Mouse (Mus musculus): ENCODE data around the gene Hacd3. TPM values are rescaled to one million over a fixed set of nuclear protein-coding genes. Genes with fewer than 3 reads are reported as not detected.

The Hacd3 gene
- polyA plus RNA-seq, 1 experiment from 2014 or later: 165 TPM

- 84% methylated on average over 3 of the region's 3 CpGs for WGBS
- no peak overlapping the region for H3K9ac ChIP-seq
- no peak overlapping the region for H3K4me3 ChIP-seq
- H3K4me2 ChIP-seq (replicated peaks): no peak overlapping the region
- H3K27me3 ChIP-seq (replicated peaks): no peaks in the 10 kb centered on the region
- H3K4me1 ChIP-seq: no peaks in the 10 kb centered on the region
- no peak overlapping the region for H3K27ac ChIP-seq
- no peak for ATAC-seq (ENCODE audit: low FRiP score, low read depth)
- peaks cover 94% of the 10 kb centered on the region for H3K36me3 ChIP-seq
- H3K9me3 ChIP-seq: no peaks in the 10 kb centered on the region
These were observed 40.9 kb downstream of the Hacd3 start for GRCm38 (mm10) chr9:64980548-64980947.

GRCm38 (mm10) chr9:64960978-64961320, 60.5 kb downstream of the Hacd3 start:
- H3K4me3 ChIP-seq: peak overlapping the region; percentile 67
- peak overlapping the region; percentile 67 for H3K4me2 ChIP-seq (replicated peaks)
- no peaks in the 10 kb centered on the region for H3K9me3 ChIP-seq
- peak; percentile 76 for ATAC-seq (ENCODE audit: low FRiP score, low read depth)
- peaks cover 7% of the 10 kb centered on the region for H3K4me1 ChIP-seq
- H3K27me3 ChIP-seq (replicated peaks): no peaks in the 10 kb centered on the region
- peak overlapping the region; percentile 80 for H3K9ac ChIP-seq
- H3K27ac ChIP-seq: peak overlapping the region; percentile 51
- 1% methylated on average over 17 of the region's 17 CpGs for WGBS
- peaks cover 22% of the 10 kb centered on the region for H3K36me3 ChIP-seq

GRCm38 (mm10) chr9:64960117-64960977, 61.1 kb downstream of the Hacd3 start, which contains the start of gene Ints14:
TSS of gene Ints14 (plus strand) at chr9:64960905.
- H3K27me3 ChIP-seq (replicated peaks): no peaks in the 10 kb centered on the region
- ATAC-seq (ENCODE audit: low FRiP score, low read depth): peak; percentile 96
- no peaks in the 10 kb centered on the region for H3K9me3 ChIP-seq
- H3K4me2 ChIP-seq (replicated peaks): peak within 1 kb of the TSS; percentile 67
- peak within 1 kb of the TSS; percentile 51 for H3K27ac ChIP-seq
- H3K9ac ChIP-seq: peak within 1 kb of the TSS; percentile 80
- peak within 1 kb of the TSS; percentile 67 for H3K4me3 ChIP-seq
- WGBS: 5% methylated on average over 29 of the region's 29 CpGs
- H3K36me3 ChIP-seq: peaks cover 16% of the 10 kb centered on the region
- H3K4me1 ChIP-seq: peaks cover 7% of the 10 kb centered on the region

- 92% methylated on average over 3 of the region's 3 CpGs for WGBS
- no peak overlapping the region for H3K27ac ChIP-seq
- peaks cover 7% of the 10 kb centered on the region for H3K4me1 ChIP-seq
- H3K27me3 ChIP-seq (replicated peaks): no peaks in the 10 kb centered on the region
- H3K36me3 ChIP-seq: peaks cover under 1% of the 10 kb centered on the region; the same call in 1 of the 2 replicates
- no peak overlapping the region for H3K4me2 ChIP-seq (replicated peaks)
- H3K9me3 ChIP-seq: no peaks in the 10 kb centered on the region
- H3K9ac ChIP-seq: no peak overlapping the region
- ATAC-seq (ENCODE audit: low FRiP score, low read depth): no peak
- H3K4me3 ChIP-seq: no peak overlapping the region
These were observed 64.2 kb downstream of the Hacd3 start for GRCm38 (mm10) chr9:64957276-64957675.

- no peak for ATAC-seq (ENCODE audit: low FRiP score, low read depth)
These were observed 65.2 kb downstream of the Hacd3 start for GRCm38 (mm10) chr9:64956337-64956736.

GRCm38 (mm10) chr9:64953190-64953589, 68.3 kb downstream of the Hacd3 start:
- no peak for ATAC-seq (ENCODE audit: low FRiP score, low read depth)
- no peak overlapping the region for H3K27ac ChIP-seq
- WGBS: 80% methylated on average over 7 of the region's 7 CpGs
- no peak overlapping the region for H3K4me3 ChIP-seq
- no peak overlapping the region for H3K4me2 ChIP-seq (replicated peaks)
- H3K36me3 ChIP-seq: no peaks in the 10 kb centered on the region
- H3K4me1 ChIP-seq: no peaks in the 10 kb centered on the region
- H3K27me3 ChIP-seq (replicated peaks): peaks cover 5% of the 10 kb centered on the region
- no peak overlapping the region for H3K9ac ChIP-seq
- H3K9me3 ChIP-seq: no peaks in the 10 kb centered on the region

More at GRCm38 (mm10) chr9:64956337-64956736, 65.2 kb downstream of the Hacd3 start:
- H3K36me3 ChIP-seq: no peaks in the 10 kb centered on the region
- H3K4me3 ChIP-seq: no peak overlapping the region
- no peak overlapping the region for H3K9ac ChIP-seq
- no peaks in the 10 kb centered on the region for H3K9me3 ChIP-seq
- WGBS: 22% methylated on average over 12 of the region's 12 CpGs
- peak overlapping the region; percentile 35 for H3K4me2 ChIP-seq (replicated peaks)
- peaks cover under 1% of the 10 kb centered on the region for H3K4me1 ChIP-seq
- peaks cover under 1% of the 10 kb centered on the region; the same call in 1 of the 2 replicates for H3K27me3 ChIP-seq (replicated peaks)
- H3K27ac ChIP-seq: no peak overlapping the region

GRCm38 (mm10) chr9:64952055-64952454, 69.4 kb downstream of the Hacd3 start:
- Histone ChIP-seq H3K27me3 (replicated peaks) (peaks cover 10% of the 10 kb centered on the region), H3K36me3 (no peaks in the 10 kb centered on the region), H3K4me2 (replicated peaks) (no peak overlapping the region), H3K9ac (no peak overlapping the region), H3K9me3 (no peaks in the 10 kb centered on the region), H3K4me3 (no peak overlapping the region), H3K4me1 (no peaks in the 10 kb centered on the region), H3K27ac (no peak overlapping the region)
- 25% methylated on average over 5 of the region's 5 CpGs for WGBS
- ATAC-seq (ENCODE audit: low FRiP score, low read depth): no peak

- H3K9ac ChIP-seq: no peak within 1 kb of the TSS
- H3K4me1 ChIP-seq: no peaks in the 10 kb centered on the region
- no peak for ATAC-seq (ENCODE audit: low FRiP score, low read depth)
- no peaks in the 10 kb centered on the region for H3K36me3 ChIP-seq
- H3K9me3 ChIP-seq: no peaks in the 10 kb centered on the region
- H3K27ac ChIP-seq: no peak within 1 kb of the TSS
- 40% methylated on average over 11 of the region's 11 CpGs for WGBS
- no peak within 1 kb of the TSS for H3K4me2 ChIP-seq (replicated peaks)
- H3K27me3 ChIP-seq (replicated peaks): peaks cover 10% of the 10 kb centered on the region
- H3K4me3 ChIP-seq: no peak within 1 kb of the TSS
These were observed 70.3 kb downstream of the Hacd3 start, which contains the start of gene Slc24a1 for GRCm38 (mm10) chr9:64951161-64951657. TSS of gene Slc24a1 (minus strand) at chr9:64951607.

- 89% methylated on average over 9 of the region's 9 CpGs for WGBS
- peaks cover 6% of the 10 kb centered on the region; the same call in 1 of the 2 replicates for H3K4me1 ChIP-seq
- no peak overlapping the region for H3K4me3 ChIP-seq
- no peaks in the 10 kb centered on the region for H3K9me3 ChIP-seq
- H3K36me3 ChIP-seq: no peaks in the 10 kb centered on the region
- H3K4me2 ChIP-seq (replicated peaks): no peak overlapping the region
- no peak overlapping the region for H3K27ac ChIP-seq
- no peak for ATAC-seq (ENCODE audit: low FRiP score, low read depth)
- peaks cover 18% of the 10 kb centered on the region for H3K27me3 ChIP-seq (replicated peaks)
- H3K9ac ChIP-seq: no peak overlapping the region
These were observed 73.9 kb downstream of the Hacd3 start for GRCm38 (mm10) chr9:64947483-64948095.

- Histone ChIP-seq H3K9ac (0 out of 2 replicates have a peak overlapping the region, but pooled peaks have one; percentile 5), H3K4me2 (replicated peaks) (peak overlapping the region; percentile 46), H3K36me3 (no peaks in the 10 kb centered on the region), H3K27ac (no peak overlapping the region), H3K9me3 (no peaks in the 10 kb centered on the region), H3K27me3 (replicated peaks) (peaks cover 13% of the 10 kb centered on the region; the same call in 1 of the 2 replicates), H3K4me1 (peaks cover 6% of the 10 kb centered on the region; the same call in 1 of the 2 replicates), H3K4me3 (no peak overlapping the region)
- WGBS: 12% methylated on average over 11 of the region's 11 CpGs
- ATAC-seq (ENCODE audit: low FRiP score, low read depth): no peak
These were observed 77.5 kb downstream of the Hacd3 start for GRCm38 (mm10) chr9:64943997-64944396.

GRCm38 (mm10) chr9:64941650-64942049, 79.8 kb downstream of the Hacd3 start:
- Histone ChIP-seq H3K27me3 (replicated peaks) (peaks cover 8% of the 10 kb centered on the region; the same call in 1 of the 2 replicates), H3K4me2 (replicated peaks) (no peak overlapping the region), H3K9me3 (no peaks in the 10 kb centered on the region), H3K9ac (no peak overlapping the region), H3K36me3 (no peaks in the 10 kb centered on the region), H3K27ac (no peak overlapping the region), H3K4me3 (no peak overlapping the region), H3K4me1 (peaks cover 6% of the 10 kb centered on the region; the same call in 1 of the 2 replicates)
- 91% methylated on average over 4 of the region's 4 CpGs for WGBS
- no peak for ATAC-seq (ENCODE audit: low FRiP score, low read depth)

- Histone ChIP-seq H3K4me1 (peaks cover 6% of the 10 kb centered on the region; the same call in 1 of the 2 replicates), H3K27me3 (replicated peaks) (peaks cover 8% of the 10 kb centered on the region; the same call in 1 of the 2 replicates), H3K9me3 (no peaks in the 10 kb centered on the region), H3K4me3 (no peak overlapping the region), H3K27ac (no peak overlapping the region), H3K36me3 (no peaks in the 10 kb centered on the region), H3K9ac (no peak overlapping the region), H3K4me2 (replicated peaks) (no peak overlapping the region)
- WGBS: 86% methylated on average over 11 of the region's 11 CpGs
- no peak for ATAC-seq (ENCODE audit: low FRiP score, low read depth)
These were observed 80.7 kb downstream of the Hacd3 start for GRCm38 (mm10) chr9:64940731-64941346.
